Mouse (Mus musculus) E14TG2a.4 (cell line): ENCODE results near the gene Cdt1.
"Not testable (repeated sequence)": the region's sequence is repeated elsewhere in the genome, so short reads cannot be mapped to it uniquely, and the experiment has no call there.

ENCODE experiments used
- H3K27me3 ChIP-seq: 2 replicates; pipeline ENCODE4 v1.6.1; 2014; ENCODE audit warnings: low read length, control low read depth; ENCODE audit not compliant: insufficient read depth
- H3K36me3 ChIP-seq: 2 replicates; pipeline ENCODE4 v1.6.1; 2014; ENCODE audit warnings: low read length, control low read depth; ENCODE audit not compliant: insufficient read depth
- H3K4me1 ChIP-seq: replicated peaks from 2 replicates; pipeline ENCODE4 v1.6.1; 2014; ENCODE audit warnings: low read depth, low read length, control low read depth
- H3K4me3 ChIP-seq: replicated peaks from 2 replicates; pipeline ENCODE4 v1.5.1; 2014; ENCODE audit warnings: mild to moderate bottlenecking, low read length
- H3K9me3 ChIP-seq: 2 replicates; pipeline ENCODE4 v1.6.1; 2014; ENCODE audit warnings: low read length, control low read depth
- CTCF ChIP-seq: conservative IDR thresholded peaks from 2 replicates; pipeline ENCODE4 v1.5.1; 2014; ENCODE audit warnings: low read length
- NANOG ChIP-seq: IDR thresholded peaks from 2 replicates; pipeline ENCODE4 v1.6.1; 2014; ENCODE audit warnings: borderline replicate concordance, low read length, mixed read lengths
- POU5F1 ChIP-seq: IDR thresholded peaks from 2 replicates; pipeline ENCODE4 v1.6.1; 2014; ENCODE audit warnings: low read length, borderline replicate concordance

Cdt1 gene

GRCm38 (mm10) chr8:122568109-122568504 is 292 bp downstream of the Cdt1 start:
- TF ChIP-seq CTCF, result no peak
- TF ChIP-seq NANOG, result no peak
- no peak for TF ChIP-seq POU5F1
- peaks cover 75% of the 10 kb centered on the region for H3K4me1 ChIP-seq

GRCm38 (mm10) chr8:122568881-122569309 is 1.1 kb downstream of the Cdt1 start:
- Histone ChIP-seq H3K9me3 (no peaks in the 10 kb centered on the region), H3K4me1 (peaks cover 83% of the 10 kb centered on the region), H3K27me3 (no peaks in the 10 kb centered on the region), H3K4me3 (peak overlapping the region; percentile 100), H3K36me3 (peaks cover 51% of the 10 kb centered on the region)
- TF ChIP-seq NANOG (no peak), POU5F1 (no peak), CTCF (no peak)

More at GRCm38 (mm10) chr8:122568109-122568504, 292 bp downstream of the Cdt1 start:
- no peaks in the 10 kb centered on the region for H3K27me3 ChIP-seq
- peak overlapping the region; percentile 100 for H3K4me3 ChIP-seq
- peaks cover 45% of the 10 kb centered on the region for H3K36me3 ChIP-seq
- H3K9me3 ChIP-seq, result no peaks in the 10 kb centered on the region

DNA sequence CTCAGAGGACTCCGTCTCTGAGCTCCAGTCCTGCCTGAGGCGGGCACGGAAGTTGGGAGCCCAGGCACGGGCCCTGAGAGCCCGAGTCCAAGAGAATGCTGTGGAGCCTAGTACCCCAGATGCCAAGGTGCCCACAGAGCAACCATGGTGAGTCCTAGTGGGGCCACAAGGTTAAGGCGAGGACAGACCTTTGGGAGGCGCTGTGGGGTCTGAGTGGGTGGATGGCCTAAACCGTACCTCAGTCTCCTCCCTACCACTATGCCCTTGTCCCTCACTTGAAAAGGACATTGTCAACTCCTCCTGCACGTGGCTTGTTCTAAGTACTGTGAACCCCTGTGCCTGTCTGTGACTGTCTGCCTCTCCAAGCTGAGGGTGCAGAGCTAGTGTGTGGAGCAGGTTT is 1.5 kb downstream of the Cdt1 start:
- TF ChIP-seq NANOG, result no peak
- no peak for TF ChIP-seq CTCF
- TF ChIP-seq POU5F1, result no peak
- Histone ChIP-seq H3K27me3 (no peaks in the 10 kb centered on the region), H3K36me3 (peaks cover 55% of the 10 kb centered on the region), H3K9me3 (no peaks in the 10 kb centered on the region), H3K4me3 (peak overlapping the region; percentile 100), H3K4me1 (peaks cover 85% of the 10 kb centered on the region)

- TF ChIP-seq CTCF (no peak), NANOG (no peak), POU5F1 (no peak)
- Histone ChIP-seq H3K4me1 (peaks cover 85% of the 10 kb centered on the region), H3K36me3 (peaks cover 62% of the 10 kb centered on the region), H3K27me3 (no peaks in the 10 kb centered on the region), H3K4me3 (peak overlapping the region; percentile 100), H3K9me3 (no peaks in the 10 kb centered on the region)
These were observed 2.2 kb downstream of the Cdt1 start for GRCm38 (mm10) chr8:122569996-122570395.

GRCm38 (mm10) chr8:122571153-122571552 is 3.3 kb downstream of the Cdt1 start:
- no peak for TF ChIP-seq NANOG
- no peak for TF ChIP-seq CTCF
- TF ChIP-seq POU5F1, result no peak

GRCm38 (mm10) chr8:122571750-122572267 is 4.0 kb downstream of the Cdt1 start:
- Histone ChIP-seq H3K27me3 (no peaks in the 10 kb centered on the region), H3K36me3 (peaks cover 71% of the 10 kb centered on the region), H3K4me3 (peak overlapping the region; percentile 100), H3K9me3 (no peaks in the 10 kb centered on the region), H3K4me1 (peaks cover 79% of the 10 kb centered on the region)
- TF ChIP-seq CTCF (no peak), POU5F1 (no peak), NANOG (no peak)

More at GRCm38 (mm10) chr8:122571153-122571552, 3.3 kb downstream of the Cdt1 start:
- peak overlapping the region; percentile 100 for H3K4me3 ChIP-seq
- peaks cover 85% of the 10 kb centered on the region for H3K4me1 ChIP-seq
- H3K27me3 ChIP-seq, result no peaks in the 10 kb centered on the region
- H3K9me3 ChIP-seq, result no peaks in the 10 kb centered on the region
- peaks cover 71% of the 10 kb centered on the region for H3K36me3 ChIP-seq

DNA sequence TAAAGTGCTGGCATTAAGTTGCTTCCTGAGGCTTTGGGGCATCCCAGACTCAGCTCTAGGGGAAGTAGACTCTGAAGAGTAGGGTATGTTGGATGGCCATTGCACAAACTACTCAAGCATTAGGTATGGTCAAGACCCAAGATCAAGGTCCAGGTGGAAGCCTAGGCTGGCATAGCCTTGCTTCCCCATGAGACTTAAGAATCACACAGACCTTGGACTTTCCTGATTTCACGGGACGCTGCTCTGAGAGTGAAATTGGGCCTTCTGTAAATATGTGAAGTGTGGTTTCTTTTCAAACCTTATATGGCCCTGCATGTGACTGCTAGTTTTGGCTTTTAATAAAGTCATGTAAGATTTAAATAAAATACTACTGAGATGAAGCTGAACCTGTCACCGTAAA is 4.9 kb downstream of the Cdt1 start:
- no peaks in the 10 kb centered on the region for H3K27me3 ChIP-seq
- H3K4me1 ChIP-seq, result peaks cover 83% of the 10 kb centered on the region
- peak overlapping the region; percentile 96; the same call in 1 of the 2 replicates for H3K4me3 ChIP-seq
- TF ChIP-seq NANOG, result no peak
- no peak for TF ChIP-seq POU5F1
- no peak for TF ChIP-seq CTCF
- H3K36me3 ChIP-seq, result peaks cover 71% of the 10 kb centered on the region
- no peaks in the 10 kb centered on the region for H3K9me3 ChIP-seq

GRCm38 (mm10) chr8:122573176-122573575 is 5.4 kb downstream of the Cdt1 start:
- Histone ChIP-seq H3K4me1 (peaks cover 87% of the 10 kb centered on the region), H3K4me3 (peak overlapping the region; percentile 96), H3K36me3 (peaks cover 71% of the 10 kb centered on the region)

DNA sequence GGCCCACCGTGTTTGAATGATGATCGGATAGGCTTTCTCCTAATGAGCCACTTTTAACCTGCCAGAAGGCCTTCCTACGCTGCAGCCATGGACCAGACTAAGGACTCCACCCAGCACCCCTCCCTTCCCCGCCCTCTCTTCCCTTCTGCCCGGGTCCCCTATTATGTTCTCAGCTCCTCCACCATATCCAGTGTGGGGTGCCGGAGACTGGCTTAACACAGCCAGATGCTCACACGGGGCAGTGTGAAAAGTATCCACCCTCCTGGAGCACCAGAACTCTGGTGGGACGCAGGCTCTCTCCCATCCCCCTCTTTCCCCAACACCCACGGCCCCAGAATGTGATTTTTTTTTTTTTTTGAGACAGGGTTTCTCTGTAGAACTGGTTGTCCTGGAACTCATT is 5.8 kb downstream of the Cdt1 start:
- Histone ChIP-seq H3K4me1 (peaks cover 91% of the 10 kb centered on the region), H3K4me3 (peak overlapping the region; percentile 96), H3K36me3 (peaks cover 71% of the 10 kb centered on the region), H3K9me3 (no peaks in the 10 kb centered on the region), H3K27me3 (no peaks in the 10 kb centered on the region)
- TF ChIP-seq CTCF, result no peak
- TF ChIP-seq POU5F1, result no peak
- TF ChIP-seq NANOG, result no peak

More at GRCm38 (mm10) chr8:122573176-122573575, 5.4 kb downstream of the Cdt1 start:
- H3K9me3 ChIP-seq, H3K27me3 ChIP-seq: not testable (repeated sequence)
